Mouse (Mus musculus) intestine, postnatal 0 days (tissue): ENCODE data around the gene Parp9. TPM values are rescaled to one million over a fixed set of nuclear protein-coding genes. Genes with fewer than 3 reads are reported as not detected.
"Not testable (repeated sequence)": the region's sequence is repeated elsewhere in the genome, so short reads cannot be mapped to it uniquely, and the experiment has no call there.

Source experiments
- ATAC-seq: fragments of 200-750 bp; cut with Nextera tagmentation; 2 replicates; pipeline ENCODE4 v1.8.0; 2017; ENCODE audit warnings: mild to moderate bottlenecking, moderate TSS enrichment, moderate library complexity
- H3K27ac ChIP-seq: fragments of 300-500 bp; sonication (generic); 2 replicates; pipeline ENCODE4 v1.5.1; 2014; ENCODE audit warnings: mild to moderate bottlenecking, low read depth, low read length, moderate library complexity
- H3K27me3 ChIP-seq: fragments of 300-500 bp; sonication (generic); replicated peaks from 2 replicates; pipeline ENCODE4 v1.6.1; 2014; ENCODE audit warnings: low read length, mixed read lengths; ENCODE audit not compliant: control insufficient read depth, insufficient read depth
- H3K36me3 ChIP-seq: fragments of 300-500 bp; sonication (generic); 2 replicates; pipeline ENCODE4 v1.6.1; 2014; ENCODE audit warnings: mild to moderate bottlenecking, moderate library complexity; ENCODE audit not compliant: control insufficient read depth, insufficient read depth
- H3K4me1 ChIP-seq: fragments of 300-500 bp; sonication (generic); replicated peaks from 2 replicates; pipeline ENCODE4 v1.6.1; 2014; ENCODE audit warnings: antibody characterized with exemption, low read length, mixed read lengths; ENCODE audit not compliant: control insufficient read depth, insufficient read depth
- H3K4me2 ChIP-seq: fragments of 300-500 bp; sonication (generic); replicated peaks from 2 replicates; pipeline ENCODE4 v1.6.1; 2014; ENCODE audit warnings: low read depth, mild to moderate bottlenecking, moderate library complexity
- H3K4me3 ChIP-seq: fragments of 300-500 bp; sonication (generic); 2 replicates; pipeline ENCODE4 v1.5.1; 2014; ENCODE audit warnings: low read depth, low read length
- H3K9ac ChIP-seq: fragments of 300-500 bp; sonication (generic); 2 replicates; pipeline ENCODE4 v1.6.1; 2014; ENCODE audit warnings: mild to moderate bottlenecking, low read depth, low read length
- H3K9me3 ChIP-seq: fragments of 300-500 bp; sonication (generic); 2 replicates; pipeline ENCODE4 v1.6.1; 2016; ENCODE audit warnings: mixed run types; ENCODE audit not compliant: control insufficient read depth
- CTCF ChIP-seq: sonication (generic); IDR thresholded peaks from 2 replicates; pipeline ENCODE4 v1.5.1; 2016; ENCODE audit warnings: low read depth, mild to moderate bottlenecking, control low read depth, antibody characterized with exemption, moderate library complexity
- WGBS: fragments of 180-500 bp; shearing (Covaris S2); extraction: QIAGEN DNeasy Blood & Tissue Kit; methylation state at CpG from one replicate; pipeline ENCODE4 v1.1.7; 2014; 5-methylcytosine and 5-hydroxymethylcytosine counted together
- polyA plus RNA-seq: library from polyadenylated mRNA; unstranded; fragments of >200 nt; fragmentation: Nextera tagmentation; extraction: Ambion mirVana; gene quantifications from 2 replicates; pipeline ENCODE4 v1.2.1, GENCODE M21; 2015

The Parp9 gene
- polyA plus RNA-seq, 1 experiment from 2014 or later = 29.2 TPM

GRCm38 (mm10) chr16:35983517-35984101 is 45.3 kb downstream of the Parp9 start:
- TF ChIP-seq CTCF = no peak
- ATAC-seq = peak; percentile 55
- no peaks in the 10 kb centered on the region for H3K4me1 ChIP-seq
- H3K9ac ChIP-seq = peak overlapping the region; percentile 77
- H3K36me3 ChIP-seq = no peaks in the 10 kb centered on the region
- peak overlapping the region; percentile 69 for H3K4me3 ChIP-seq
- H3K9me3 ChIP-seq = no peaks in the 10 kb centered on the region
- H3K27me3 ChIP-seq = no peaks in the 10 kb centered on the region
- peak overlapping the region; percentile 76 for H3K4me2 ChIP-seq
- WGBS = under 1% methylated on average over 80 of the region's 86 CpGs
- peak overlapping the region; percentile 98 for H3K27ac ChIP-seq

DNA sequence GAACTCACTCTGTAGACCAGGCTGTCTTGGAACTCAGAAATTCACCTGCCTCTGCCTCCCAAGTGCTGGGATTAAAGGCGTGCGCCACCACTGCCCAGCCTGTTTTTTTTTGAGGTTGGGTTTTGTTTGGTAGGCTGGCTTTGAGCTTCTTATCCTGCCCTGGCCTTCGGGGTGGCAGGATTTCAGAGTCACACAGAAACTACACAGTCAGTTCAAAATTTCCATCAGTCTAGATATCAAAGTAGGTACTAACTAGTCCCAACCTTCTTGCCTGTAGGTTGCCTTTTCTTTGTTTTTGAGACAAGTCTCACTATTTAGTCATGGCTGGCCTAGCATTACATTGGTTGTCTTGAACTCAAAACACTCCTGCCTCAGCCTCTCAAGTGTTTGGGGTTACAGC is 46.2 kb downstream of the Parp9 start:
- 38% methylated on average over 3 of the region's 3 CpGs for WGBS
- no peak for ATAC-seq

GRCm38 (mm10) chr16:35987930-35988329 is 49.7 kb downstream of the Parp9 start:
- Histone ChIP-seq H3K9me3 (no peaks in the 10 kb centered on the region), H3K4me1 (no peaks in the 10 kb centered on the region), H3K4me3 (no peak overlapping the region), H3K27me3 (no peaks in the 10 kb centered on the region), H3K27ac (no peak overlapping the region), H3K9ac (no peak overlapping the region), H3K4me2 (no peak overlapping the region), H3K36me3 (no peaks in the 10 kb centered on the region)
- ATAC-seq = no peak
- 20% methylated on average over 1 of the region's 1 CpGs for WGBS
- TF ChIP-seq CTCF = no peak

More for the DNA sequence above, 46.2 kb downstream of the Parp9 start:
- Histone ChIP-seq H3K4me1 (no peaks in the 10 kb centered on the region), H3K36me3 (no peaks in the 10 kb centered on the region), H3K4me2 (peak overlapping the region; percentile 76), H3K9ac (no peak overlapping the region), H3K27me3 (no peaks in the 10 kb centered on the region), H3K9me3 (no peaks in the 10 kb centered on the region), H3K27ac (no peak overlapping the region), H3K4me3 (peak overlapping the region; percentile 69; the same call in 1 of the 2 replicates)
- TF ChIP-seq CTCF = no peak

DNA sequence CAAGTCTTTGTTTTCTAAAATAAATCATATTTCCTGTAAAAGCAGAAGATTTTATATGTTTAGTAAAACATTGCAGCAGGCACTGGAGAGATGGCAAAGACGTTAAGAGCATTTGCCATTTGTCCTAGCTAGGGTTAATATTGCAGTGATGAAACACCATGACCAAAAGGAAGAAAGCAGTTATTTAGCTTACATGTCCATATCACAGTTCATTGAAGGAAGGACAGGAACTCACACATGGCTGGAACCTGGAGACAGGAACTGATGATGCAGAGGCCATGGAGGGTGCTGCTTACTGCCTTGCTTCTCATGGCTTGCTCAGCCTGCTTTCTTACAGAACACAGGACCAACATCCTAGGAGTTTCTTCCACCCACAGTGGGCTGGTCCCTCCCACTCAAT is 54.1 kb downstream of the Parp9 start:
- no peak overlapping the region for H3K9ac ChIP-seq
- no peak overlapping the region for H3K4me2 ChIP-seq
- H3K27me3 ChIP-seq = no peaks in the 10 kb centered on the region
- TF ChIP-seq CTCF = no peak
- ATAC-seq = no peak
- no peaks in the 10 kb centered on the region for H3K4me1 ChIP-seq
- H3K36me3 ChIP-seq = no peaks in the 10 kb centered on the region
- no peaks in the 10 kb centered on the region for H3K9me3 ChIP-seq
- WGBS = 79% methylated on average over 1 of the region's 1 CpGs
- no peak overlapping the region for H3K27ac ChIP-seq
- H3K4me3 ChIP-seq = no peak overlapping the region

GRCm38 (mm10) chr16:35993316-35993715 is 55.0 kb downstream of the Parp9 start:
- 77% methylated on average over 3 of the region's 3 CpGs for WGBS
- no peak overlapping the region for H3K9ac ChIP-seq
- H3K36me3 ChIP-seq = no peaks in the 10 kb centered on the region
- no peak overlapping the region for H3K4me2 ChIP-seq
- H3K27ac ChIP-seq = no peak overlapping the region
- H3K4me3 ChIP-seq = no peak overlapping the region
- H3K4me1 ChIP-seq = no peaks in the 10 kb centered on the region
- no peak for TF ChIP-seq CTCF
- no peak for ATAC-seq
- no peaks in the 10 kb centered on the region for H3K27me3 ChIP-seq
- H3K9me3 ChIP-seq = no peaks in the 10 kb centered on the region

GRCm38 (mm10) chr16:35998852-35999251 is 60.6 kb downstream of the Parp9 start:
- H3K4me3 ChIP-seq, H3K27ac ChIP-seq, H3K9me3 ChIP-seq, H3K36me3 ChIP-seq, H3K27me3 ChIP-seq, H3K4me2 ChIP-seq, H3K9ac ChIP-seq, ATAC-seq, H3K4me1 ChIP-seq: not testable (repeated sequence)
- 87% methylated on average over 4 of the region's 4 CpGs for WGBS

- Histone ChIP-seq H3K4me3 (no peak overlapping the region), H3K27me3 (no peaks in the 10 kb centered on the region), H3K4me1 (no peaks in the 10 kb centered on the region), H3K9ac (no peak overlapping the region), H3K36me3 (peaks cover 8% of the 10 kb centered on the region), H3K4me2 (no peak overlapping the region), H3K9me3 (no peaks in the 10 kb centered on the region), H3K27ac (no peak overlapping the region)
- 87% methylated on average over 3 of the region's 3 CpGs for WGBS
- TF ChIP-seq CTCF = no peak
- no peak for ATAC-seq
Observed at GRCm38 (mm10) chr16:36008396-36008795, 70.1 kb downstream of the Parp9 start.
